Mouse (Mus musculus): Measurements from ENCODE around the gene Chmp3. TPM values are rescaled to one million over a fixed set of nuclear protein-coding genes. Genes with fewer than 3 reads are reported as not detected.

The Chmp3 gene
- 100 to 1,000 TPM; 106 to 110 TPM for total RNA-seq (2021)
- long read RNA-seq, experiment 1, transcript Chmp3-201 (6 exons, 2,654 nt), result major isoform, 67 of 87 reads
- long read RNA-seq, experiment 1, partial matches to known transcripts, result 1 of 87 reads
- long read RNA-seq, experiment 1, other reads (novel, unspliced or antisense), result 16 of 87 reads
- long read RNA-seq, experiment 2, transcript Chmp3-201 (6 exons, 2,654 nt), result major isoform, 70 of 89 reads
- long read RNA-seq, experiment 2, partial matches to known transcripts, result 2 of 89 reads
- long read RNA-seq, experiment 2, other reads (novel, unspliced or antisense), result 17 of 89 reads

GRCm38 (mm10) chr6:71543686-71544499 is at the start of gene Chmp3:
Chmp3 (plus strand) TSS chr6:71543797.
- peak; percentile 98 for DNase-seq (ENCODE audit: low spot score in 2 of 2)

- peak; percentile 43 to 49 for DNase-seq (ENCODE audit: low spot score in 2 of 2)
Measured at GRCm38 (mm10) chr6:71494341-71495020, 49.1 kb upstream of the Chmp3 start.

GRCm38 (mm10) chr6:71500575-71500974 is 43.0 kb upstream of the Chmp3 start:
- no peak for DNase-seq (ENCODE audit: low spot score in 2 of 2)

GRCm38 (mm10) chr6:71503001-71503400 is 40.6 kb upstream of the Chmp3 start:
- no peak for DNase-seq (ENCODE audit: low spot score in 2 of 2)

- no peak for DNase-seq (ENCODE audit: low spot score in 2 of 2)
Measured at GRCm38 (mm10) chr6:71503670-71504069, 39.9 kb upstream of the Chmp3 start.

- no peak for DNase-seq (ENCODE audit: low spot score in 2 of 2)
Measured at GRCm38 (mm10) chr6:71504091-71504490, 39.5 kb upstream of the Chmp3 start.

- DNase-seq (ENCODE audit: low spot score in 2 of 2), result no peak
Measured at GRCm38 (mm10) chr6:71505671-71506070, 37.9 kb upstream of the Chmp3 start.

- no peak for DNase-seq (ENCODE audit: low spot score in 2 of 2)
Measured at GRCm38 (mm10) chr6:71519476-71519875, 24.1 kb upstream of the Chmp3 start.

GRCm38 (mm10) chr6:71525556-71525955 is 18.0 kb upstream of the Chmp3 start:
- DNase-seq (ENCODE audit: low spot score in 2 of 2), result peak; percentile 30 to 34

GRCm38 (mm10) chr6:71527056-71527455 is 16.5 kb upstream of the Chmp3 start:
- DNase-seq (ENCODE audit: low spot score in 2 of 2), result no peak

GRCm38 (mm10) chr6:71527826-71528225 is 15.8 kb upstream of the Chmp3 start:
- no peak for DNase-seq (ENCODE audit: low spot score in 2 of 2)

GRCm38 (mm10) chr6:71530176-71530575 is 13.4 kb upstream of the Chmp3 start:
- DNase-seq (ENCODE audit: low spot score in 2 of 2), result no peak

- no peak for DNase-seq (ENCODE audit: low spot score in 2 of 2)
Measured at GRCm38 (mm10) chr6:71537286-71537685, 6.3 kb upstream of the Chmp3 start.

GRCm38 (mm10) chr6:71555507-71555951 is 11.9 kb downstream of the Chmp3 start:
- DNase-seq (ENCODE audit: low spot score in 2 of 2), result no peak

- DNase-seq (ENCODE audit: low spot score in 2 of 2), result no peak
Measured at GRCm38 (mm10) chr6:71556826-71557225, 13.2 kb downstream of the Chmp3 start.

GRCm38 (mm10) chr6:71568616-71569015 is 25.0 kb downstream of the Chmp3 start:
- no peak for DNase-seq (ENCODE audit: low spot score in 2 of 2)

GRCm38 (mm10) chr6:71569025-71569424 is 25.4 kb downstream of the Chmp3 start:
- no peak for DNase-seq (ENCODE audit: low spot score in 2 of 2)

GRCm38 (mm10) chr6:71575359-71575758 is 31.8 kb downstream of the Chmp3 start:
- DNase-seq (ENCODE audit: low spot score in 2 of 2), result no peak

GRCm38 (mm10) chr6:71579478-71579877 is 35.9 kb downstream of the Chmp3 start:
- DNase-seq (ENCODE audit: low spot score in 2 of 2), result no peak

GRCm38 (mm10) chr6:71583198-71583597 is 39.6 kb downstream of the Chmp3 start:
- DNase-seq (ENCODE audit: low spot score in 2 of 2), result no peak

- DNase-seq (ENCODE audit: low spot score in 2 of 2), result no peak
Measured at GRCm38 (mm10) chr6:71589401-71589800, 45.8 kb downstream of the Chmp3 start.

GRCm38 (mm10) chr6:71590154-71590553 is 46.6 kb downstream of the Chmp3 start:
- no peak for DNase-seq (ENCODE audit: low spot score in 2 of 2)
